Mouse (Mus musculus): ENCODE data around the gene Lclat1.

GRCm38 (mm10) chr17:73253291-73253969 lies 145.6 kb downstream of the Lclat1 start:
- TF ChIP-seq TAL1 (IDR thresholded peaks at IDR 0.05; ENCODE audit: low read length) (no peak), GATA1 (IDR thresholded peaks at IDR 0.05; ENCODE audit: low read length) (no peak)
